Mouse (Mus musculus): ENCODE measurements around the gene Bhlhe40. TPM values are rescaled to one million over a fixed set of nuclear protein-coding genes. Genes with fewer than 3 reads are reported as not detected.
A peak's percentile ranks its signal among the peaks of the same experiment; 100 is the strongest.

Bhlhe40 gene
- polyA plus RNA-seq, 1 experiment from 2014 or later: 78.9 TPM

DNA sequence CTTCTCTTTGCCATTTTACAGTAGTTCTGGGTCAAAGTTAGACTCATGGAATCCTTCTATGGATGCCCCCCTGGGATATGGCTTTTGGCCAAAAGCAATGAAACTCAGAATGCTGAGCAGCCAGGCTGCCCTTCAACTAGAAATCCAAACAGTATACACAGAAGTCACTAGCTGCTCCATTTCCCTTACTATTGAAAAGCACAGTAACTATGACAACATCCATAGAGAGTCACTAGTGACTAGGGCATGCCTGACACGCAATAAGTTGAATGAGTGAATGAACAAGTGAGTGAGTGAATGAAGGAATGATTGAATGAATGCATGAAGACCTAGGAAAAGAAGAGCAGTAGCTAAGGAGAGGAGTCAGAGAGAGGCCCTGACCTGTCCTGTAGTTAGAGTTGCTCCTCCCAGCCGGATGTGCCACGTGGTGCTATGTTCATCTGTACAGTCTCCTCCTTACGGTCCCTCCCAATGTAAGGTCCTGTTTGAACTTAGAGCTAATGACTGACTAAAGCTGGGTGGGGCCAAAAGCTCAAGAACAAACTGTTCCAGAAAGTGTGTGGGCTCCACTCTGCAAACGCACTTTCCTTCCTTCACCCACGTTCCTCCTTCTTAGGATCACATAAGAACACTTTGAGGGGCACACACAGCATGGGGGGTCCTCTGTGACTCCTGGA is 22.1 kb upstream of the Bhlhe40 start:
- H3K27me3 ChIP-seq (replicated peaks; ENCODE audit: control insufficient read depth, insufficient read depth, low read length): no peaks in the 10 kb centered on the region
- H3K27ac ChIP-seq (ENCODE audit: low read depth, low read length): peak overlapping the region; percentile 82
- peak; percentile 97 for ATAC-seq
- no peak overlapping the region for H3K9ac ChIP-seq (ENCODE audit: low read depth, low read length)
- WGBS: 41% methylated on average over 6 of the region's 6 CpGs
- H3K9me3 ChIP-seq (ENCODE audit: control insufficient read depth): no peaks in the 10 kb centered on the region
- peaks cover 16% of the 10 kb centered on the region for H3K4me1 ChIP-seq (replicated peaks; ENCODE audit: control insufficient read depth, insufficient read depth, low read length)
- H3K4me2 ChIP-seq (replicated peaks; ENCODE audit: low read depth): no peak overlapping the region
- H3K4me3 ChIP-seq (ENCODE audit: low read depth, low read length): no peak overlapping the region
- H3K36me3 ChIP-seq (ENCODE audit: control insufficient read depth, insufficient read depth): no peaks in the 10 kb centered on the region
- no peak for TF ChIP-seq CTCF (IDR thresholded peaks at IDR 0.05; ENCODE audit: low read depth)

GRCm38 (mm10) chr6:108642020-108642419 is 18.4 kb upstream of the Bhlhe40 start:
- TF ChIP-seq CTCF (IDR thresholded peaks at IDR 0.05; ENCODE audit: low read depth): no peak
- Histone ChIP-seq H3K4me2 (replicated peaks; ENCODE audit: low read depth) (no peak overlapping the region), H3K27ac (ENCODE audit: low read depth, low read length) (peak overlapping the region; percentile 82), H3K4me3 (ENCODE audit: low read depth, low read length) (no peak overlapping the region), H3K4me1 (replicated peaks; ENCODE audit: control insufficient read depth, insufficient read depth, low read length) (peaks cover 16% of the 10 kb centered on the region; the same call in 1 of the 2 replicates), H3K9me3 (ENCODE audit: control insufficient read depth) (no peaks in the 10 kb centered on the region), H3K36me3 (ENCODE audit: control insufficient read depth, insufficient read depth) (no peaks in the 10 kb centered on the region), H3K27me3 (replicated peaks; ENCODE audit: control insufficient read depth, insufficient read depth, low read length) (no peaks in the 10 kb centered on the region), H3K9ac (ENCODE audit: low read depth, low read length) (no peak overlapping the region)
- WGBS: 32% methylated on average over 7 of the region's 7 CpGs
- ATAC-seq: peak; percentile 72

DNA sequence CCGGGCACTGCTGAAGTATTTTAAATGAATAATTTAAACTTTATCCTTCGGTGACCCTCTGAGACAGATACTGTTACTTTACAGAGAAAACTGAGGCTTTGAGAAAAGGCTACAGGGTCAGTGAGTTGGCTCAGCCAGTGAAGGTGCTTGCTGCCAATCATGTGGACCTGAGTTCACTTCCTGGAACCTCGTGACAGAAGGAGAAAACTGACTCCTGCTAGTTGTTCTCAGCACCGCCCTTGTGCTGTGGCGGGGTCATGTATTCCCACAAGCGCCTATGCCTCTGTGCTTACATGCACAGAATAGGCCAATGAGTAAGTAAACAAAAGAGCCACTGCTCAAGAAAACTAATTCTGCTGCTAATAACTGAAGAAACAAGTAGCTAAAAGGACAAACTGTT is 17.4 kb upstream of the Bhlhe40 start:
- ATAC-seq: peak; percentile 39
- no peak for TF ChIP-seq CTCF (IDR thresholded peaks at IDR 0.05; ENCODE audit: low read depth)
- H3K4me1 ChIP-seq (replicated peaks; ENCODE audit: control insufficient read depth, insufficient read depth, low read length): peaks cover 13% of the 10 kb centered on the region; the same call in 1 of the 2 replicates

GRCm38 (mm10) chr6:108644311-108644710 is 16.1 kb upstream of the Bhlhe40 start:
- no peak overlapping the region for H3K4me3 ChIP-seq (ENCODE audit: low read depth, low read length)
- WGBS: 69% methylated on average over 5 of the region's 5 CpGs
- H3K4me2 ChIP-seq (replicated peaks; ENCODE audit: low read depth): no peak overlapping the region
- no peak overlapping the region for H3K9ac ChIP-seq (ENCODE audit: low read depth, low read length)
- no peak for TF ChIP-seq CTCF (IDR thresholded peaks at IDR 0.05; ENCODE audit: low read depth)
- no peaks in the 10 kb centered on the region for H3K27me3 ChIP-seq (replicated peaks; ENCODE audit: control insufficient read depth, insufficient read depth, low read length)
- H3K4me1 ChIP-seq (replicated peaks; ENCODE audit: control insufficient read depth, insufficient read depth, low read length): 0 out of 2 replicates have a peak, but pooled peaks cover 5% of the 10 kb centered on the region
- no peak overlapping the region for H3K27ac ChIP-seq (ENCODE audit: low read depth, low read length)
- H3K36me3 ChIP-seq (ENCODE audit: control insufficient read depth, insufficient read depth): no peaks in the 10 kb centered on the region
- H3K9me3 ChIP-seq (ENCODE audit: control insufficient read depth): no peaks in the 10 kb centered on the region
- no peak for ATAC-seq

More for the DNA sequence above, 17.4 kb upstream of the Bhlhe40 start:
- no peak overlapping the region for H3K4me2 ChIP-seq (replicated peaks; ENCODE audit: low read depth)
- no peak overlapping the region; the same call in 1 of the 2 replicates for H3K27ac ChIP-seq (ENCODE audit: low read depth, low read length)
- no peak overlapping the region for H3K4me3 ChIP-seq (ENCODE audit: low read depth, low read length)
- H3K9ac ChIP-seq (ENCODE audit: low read depth, low read length): no peak overlapping the region
- H3K9me3 ChIP-seq (ENCODE audit: control insufficient read depth): no peaks in the 10 kb centered on the region
- H3K36me3 ChIP-seq (ENCODE audit: control insufficient read depth, insufficient read depth): no peaks in the 10 kb centered on the region
- WGBS: 51% methylated on average over 6 of the region's 6 CpGs
- no peaks in the 10 kb centered on the region for H3K27me3 ChIP-seq (replicated peaks; ENCODE audit: control insufficient read depth, insufficient read depth, low read length)

GRCm38 (mm10) chr6:108647094-108647493 is 13.3 kb upstream of the Bhlhe40 start:
- TF ChIP-seq CTCF (IDR thresholded peaks at IDR 0.05; ENCODE audit: low read depth): no peak

GRCm38 (mm10) chr6:108648072-108648471 is 12.4 kb upstream of the Bhlhe40 start:
- H3K4me1 ChIP-seq (replicated peaks; ENCODE audit: control insufficient read depth, insufficient read depth, low read length): no peaks in the 10 kb centered on the region
- H3K27ac ChIP-seq (ENCODE audit: low read depth, low read length): no peak overlapping the region
- no peak overlapping the region for H3K9ac ChIP-seq (ENCODE audit: low read depth, low read length)
- TF ChIP-seq CTCF (IDR thresholded peaks at IDR 0.05; ENCODE audit: low read depth): no peak
- no peaks in the 10 kb centered on the region for H3K27me3 ChIP-seq (replicated peaks; ENCODE audit: control insufficient read depth, insufficient read depth, low read length)
- WGBS: 59% methylated on average over 6 of the region's 6 CpGs
- no peak overlapping the region for H3K4me2 ChIP-seq (replicated peaks; ENCODE audit: low read depth)
- no peak overlapping the region for H3K4me3 ChIP-seq (ENCODE audit: low read depth, low read length)
- no peaks in the 10 kb centered on the region for H3K36me3 ChIP-seq (ENCODE audit: control insufficient read depth, insufficient read depth)
- ATAC-seq: no peak
- no peaks in the 10 kb centered on the region for H3K9me3 ChIP-seq (ENCODE audit: control insufficient read depth)

More at GRCm38 (mm10) chr6:108647094-108647493, 13.3 kb upstream of the Bhlhe40 start:
- H3K4me3 ChIP-seq (ENCODE audit: low read depth, low read length): no peak overlapping the region
- H3K4me2 ChIP-seq (replicated peaks; ENCODE audit: low read depth): 0 out of 2 replicates have a peak overlapping the region, but pooled peaks have one; percentile 9
- 31% methylated on average over 3 of the region's 3 CpGs for WGBS
- H3K27me3 ChIP-seq (replicated peaks; ENCODE audit: control insufficient read depth, insufficient read depth, low read length): no peaks in the 10 kb centered on the region
- H3K9ac ChIP-seq (ENCODE audit: low read depth, low read length): no peak overlapping the region
- no peaks in the 10 kb centered on the region for H3K36me3 ChIP-seq (ENCODE audit: control insufficient read depth, insufficient read depth)
- ATAC-seq: peak; percentile 78
- H3K9me3 ChIP-seq (ENCODE audit: control insufficient read depth): no peaks in the 10 kb centered on the region
- H3K4me1 ChIP-seq (replicated peaks; ENCODE audit: control insufficient read depth, insufficient read depth, low read length): 0 out of 2 replicates have a peak, but pooled peaks cover 2% of the 10 kb centered on the region
- H3K27ac ChIP-seq (ENCODE audit: low read depth, low read length): peak overlapping the region; percentile 68
